12 mouse cellular contexts compared by ENCODE assay signal in genomic region chr14:56205021-56205420, GRCm38 (mm10). TPM values are rescaled to one million over a fixed set of nuclear protein-coding genes. Genes with fewer than 3 reads are reported as not detected.
DNase-seq lines count a peak whose midpoint lies in the region; ATAC-seq and TF ChIP-seq lines count a peak whose summit lies in the region.
"Not testable (repeated sequence)": the region's sequence is repeated elsewhere in the genome, so short reads cannot be mapped to it uniquely, and the experiment has no call there.
"Had no signal": no experiment of that assay in that cellular context is flagged by ENCODE, and none has a peak within 500 bp of the region (broad histone marks: within the 10 kb centered on the region; RNA-seq: fewer than 3 reads in every experiment).

No protein-coding gene starts in this region.

- DNase-seq in gastrocnemius, adult 2 months = peak; percentile 20
- peak; percentile 16 for DNase-seq in kidney, adult 2 months
- not testable (repeated sequence) for DNase-seq in liver, embryonic 14.5 days (ENCODE audit: low read depth in 3 of 3, low spot score in 3 of 3)
- DNase-seq in natural killer cell, adult 2 months (ENCODE audit: low spot score in 2 of 2) = peak; percentile 35 to 37
- DNase-seq in thymus, postnatal 14 days = peak; percentile 60

- intact Hi-C loops in gastrocnemius, adult 2 months (cut with DNase I) = loop anchor here (10.0 kb wide), 1 partner anchor 100 kb away; no protein-coding TSS in a partner anchor

- not testable (repeated sequence) for H3ac ChIP-seq in C2C12 (ENCODE audit: control insufficient read depth, insufficient read length, low read depth)

- 30% methylated on average over 5 of the region's 5 CpGs for WGBS in kidney, adult 2 months
- WGBS in liver, embryonic 14.5 days (ENCODE audit: insufficient replicate concordance) = 19% methylated on average over 5 of the region's 5 CpGs

- not testable (repeated sequence) for H3K4me3 ChIP-seq in C2C12 (ENCODE audit: insufficient read depth, poor library complexity, severe bottlenecking); cortical plate, adult 2 months (ENCODE audit: insufficient read depth, low read length); gastrocnemius, adult 2 months; kidney, adult 2 months (ENCODE audit: insufficient read depth, low read depth, low read length); liver, embryonic 14.5 days (ENCODE audit: insufficient read depth in 1 of 2, low read depth in 2 of 2, low read length in 2 of 2)

- TF ChIP-seq EP300 in liver, embryonic 14.5 days (IDR thresholded peaks at IDR 0.05; ENCODE audit: low read depth) = not testable (repeated sequence)

- H3K4me2 ChIP-seq in liver, embryonic 14.5 days (ENCODE audit: low read depth) = not testable (repeated sequence)

- H3K27ac ChIP-seq in cortical plate, adult 2 months (ENCODE audit: insufficient read depth, low read length); gastrocnemius, adult 2 months; kidney, adult 2 months (ENCODE audit: insufficient read depth, low read depth, low read length); liver, embryonic 14.5 days: not testable (repeated sequence)

- not testable (repeated sequence) for H3K9me3 ChIP-seq in liver, embryonic 14.5 days (ENCODE audit: control insufficient read depth, low read length)

- H3K79me3 ChIP-seq in C2C12 (ENCODE audit: low read depth) = not testable (repeated sequence)

- ATAC-seq in activated CD4-positive, CD25-positive, alpha-beta regulatory T cell, adult 4 months = peak; percentile 76
- ATAC-seq in liver, embryonic 14.5 days (ENCODE audit: insufficient read depth) = not testable (repeated sequence)

- H3K4me1 ChIP-seq in cortical plate, adult 2 months (ENCODE audit: control insufficient read depth, insufficient read depth, low read length); kidney, adult 2 months (ENCODE audit: control insufficient read depth, insufficient read depth, low read length); liver, embryonic 14.5 days (replicated peaks; ENCODE audit: control insufficient read depth in 2 of 2, insufficient read depth in 2 of 2, low read length in 1 of 2): not testable (repeated sequence)

- not testable (repeated sequence) for TF ChIP-seq POLR2A in cortical plate, adult 2 months (IDR thresholded peaks at IDR 0.05; ENCODE audit: extremely low read depth, insufficient read depth, low read length); kidney, adult 2 months (IDR thresholded peaks at IDR 0.05; ENCODE audit: low read depth, low read length)

- not testable (repeated sequence) for H3K36me3 ChIP-seq in C2C12 (ENCODE audit: control insufficient read depth, insufficient read depth); kidney, adult 2 months (ENCODE audit: control insufficient read depth, insufficient read depth, low read length); liver, embryonic 14.5 days (replicated peaks; ENCODE audit: control insufficient read depth, insufficient read depth, low read depth)

- H3K9ac ChIP-seq in liver, embryonic 14.5 days (replicated peaks) = not testable (repeated sequence)

- not testable (repeated sequence) for H3K79me2 ChIP-seq in C2C12 (ENCODE audit: control insufficient read depth, insufficient read depth)

- not testable (repeated sequence) for H3K27me3 ChIP-seq in C2C12 (ENCODE audit: control insufficient read depth, insufficient read depth, insufficient read length); kidney, adult 2 months (replicated peaks; ENCODE audit: control insufficient read depth, insufficient read depth, low read length); liver, embryonic 14.5 days (ENCODE audit: control insufficient read depth, insufficient read depth, low read length)

- peak; percentile 10 for TF ChIP-seq CTCF in C2C12 (IDR thresholded peaks at IDR 0.05; ENCODE audit: control insufficient read depth, insufficient read depth, insufficient read length)
- peak; percentile 31 for TF ChIP-seq CTCF in cortical plate, adult 2 months (IDR thresholded peaks at IDR 0.05; ENCODE audit: extremely low read depth, insufficient read depth, low read length)
- TF ChIP-seq CTCF in gastrocnemius, adult 2 months (IDR thresholded peaks at IDR 0.05) = peak; percentile 34
- peak; percentile 51 for TF ChIP-seq CTCF in kidney, adult 2 months (conservative IDR thresholded peaks at IDR 0.05; ENCODE audit: insufficient read depth, insufficient read length, low read depth, low read length)
- peak; percentile 63 for TF ChIP-seq CTCF in liver, embryonic 14.5 days (IDR thresholded peaks at IDR 0.05; ENCODE audit: low read depth)

RNA-seq across cellular contexts. Expression of gene Gzmf, which starts 6.2 kb away (rescaled TPM):
- not detected for polyA plus RNA-seq in C2C12 (2012; fragmentation: generic; extraction: Trizol)
- polyA plus RNA-seq in activated CD4-positive, CD25-positive, alpha-beta regulatory T cell, adult 4 months (2017; shearing (Covaris generic)) = under 1 TPM in 1 of 2 experiments, not detected in 1; 0.96 TPM
- not detected in 2 replicates for polyA plus RNA-seq in cortical plate, adult 2 months (2012; rRNA removed)
- total RNA-seq in gastrocnemius, adult 2 months (2021) = not detected
- polyA plus RNA-seq in kidney, adult 2 months (2012; rRNA removed) = not detected in 2 replicates
- polyA plus RNA-seq in liver, embryonic 14.5 days (2012; rRNA removed) = 0.05 TPM in 1 of 2 replicates, not detected in the other
- polyA plus RNA-seq in liver, embryonic 14.5 days (2014; fragmentation: Nextera tagmentation; extraction: Ambion mirVana) = not detected in 2 replicates
- total RNA-seq: gastrocnemius, adult 18-20 months; heart, postnatal 25 days had no signal
- polyA plus RNA-seq: liver, embryonic 15.5 days; neural tube, embryonic 12.5 days had no signal

RNA-seq across cellular contexts. Expression of gene Gzmc, which starts 29.4 kb away (rescaled TPM):
- polyA plus RNA-seq in C2C12 (2012; fragmentation: generic; extraction: Trizol) = not detected
- 10 to 100 TPM in 1 of 2 experiments, 1 to 10 TPM in 1; 6.0 to 10.5 TPM for polyA plus RNA-seq in activated CD4-positive, CD25-positive, alpha-beta regulatory T cell, adult 4 months (2017; shearing (Covaris generic))
- not detected in 2 replicates for polyA plus RNA-seq in cortical plate, adult 2 months (2012; rRNA removed)
- total RNA-seq in gastrocnemius, adult 2 months (2021) = not detected
- not detected in 2 replicates for polyA plus RNA-seq in kidney, adult 2 months (2012; rRNA removed)
- not detected in 2 replicates for polyA plus RNA-seq in liver, embryonic 14.5 days (2012; rRNA removed)
- polyA plus RNA-seq in liver, embryonic 14.5 days (2014; fragmentation: Nextera tagmentation; extraction: Ambion mirVana) = not detected in 2 replicates
- total RNA-seq: gastrocnemius, adult 18-20 months; heart, postnatal 25 days had no signal
- polyA plus RNA-seq: neural tube, embryonic 12.5 days had no signal

RNA-seq across cellular contexts. Expression of gene Gzmn, which starts 30.6 kb away (rescaled TPM):
- not detected for polyA plus RNA-seq in C2C12 (2012; fragmentation: generic; extraction: Trizol)
- not detected for polyA plus RNA-seq in activated CD4-positive, CD25-positive, alpha-beta regulatory T cell, adult 4 months (2017; shearing (Covaris generic))
- polyA plus RNA-seq in cortical plate, adult 2 months (2012; rRNA removed) = not detected in 2 replicates
- not detected for total RNA-seq in gastrocnemius, adult 2 months (2021)
- not detected in 2 replicates for polyA plus RNA-seq in kidney, adult 2 months (2012; rRNA removed)
- polyA plus RNA-seq in liver, embryonic 14.5 days (2012; rRNA removed) = not detected in 2 replicates
- polyA plus RNA-seq in liver, embryonic 14.5 days (2014; fragmentation: Nextera tagmentation; extraction: Ambion mirVana) = not detected in 2 replicates
- total RNA-seq: gastrocnemius, adult 18-20 months; heart, postnatal 25 days had no signal
- polyA plus RNA-seq: liver, embryonic 15.5 days; neural tube, embryonic 12.5 days had no signal

RNA-seq across cellular contexts. Expression of gene Gzmg, which starts 45.6 kb away (rescaled TPM):
- not detected for polyA plus RNA-seq in C2C12 (2012; fragmentation: generic; extraction: Trizol)
- not detected for polyA plus RNA-seq in activated CD4-positive, CD25-positive, alpha-beta regulatory T cell, adult 4 months (2017; shearing (Covaris generic))
- polyA plus RNA-seq in cortical plate, adult 2 months (2012; rRNA removed) = not detected in 2 replicates
- not detected for total RNA-seq in gastrocnemius, adult 2 months (2021)
- polyA plus RNA-seq in kidney, adult 2 months (2012; rRNA removed) = not detected in 2 replicates
- polyA plus RNA-seq in liver, embryonic 14.5 days (2012; rRNA removed) = not detected in 2 replicates
- not detected in 2 replicates for polyA plus RNA-seq in liver, embryonic 14.5 days (2014; fragmentation: Nextera tagmentation; extraction: Ambion mirVana)
- total RNA-seq: gastrocnemius, adult 18-20 months; heart, postnatal 25 days had no signal
- polyA plus RNA-seq: liver, embryonic 15.5 days; neural tube, embryonic 12.5 days had no signal

RNA-seq across cellular contexts. Expression of gene Gzmb, which starts 57.0 kb away (rescaled TPM):
- polyA plus RNA-seq in C2C12 (2012; fragmentation: generic; extraction: Trizol) = not detected
- polyA plus RNA-seq in activated CD4-positive, CD25-positive, alpha-beta regulatory T cell, adult 4 months (2017; shearing (Covaris generic)) = 100 to 1,000 TPM; 142 to 148 TPM
- polyA plus RNA-seq in cortical plate, adult 2 months (2012; rRNA removed) = 0.13 TPM in 1 of 2 replicates, not detected in the other
- not detected for total RNA-seq in gastrocnemius, adult 2 months (2021)
- polyA plus RNA-seq in kidney, adult 2 months (2012; rRNA removed) = 0.30 and 0.41 TPM in 2 replicates
- polyA plus RNA-seq in liver, embryonic 14.5 days (2012; rRNA removed) = 0.06 and 0.17 TPM in 2 replicates
- polyA plus RNA-seq in liver, embryonic 14.5 days (2014; fragmentation: Nextera tagmentation; extraction: Ambion mirVana) = 0.18 TPM in 1 of 2 replicates, not detected in the other
- total RNA-seq: gastrocnemius, adult 18-20 months; heart, postnatal 25 days had no signal
- polyA plus RNA-seq: neural tube, embryonic 12.5 days had no signal

Comparison
In these comparisons a context has a peak if more than half of its experiments do, and no peak if none do; other contexts are left out.
1. CTCF ChIP-seq: peak in every context shown above with its lines; median percentile 63 in liver, embryonic 14.5 days; 51 in kidney, adult 2 months; 34 in gastrocnemius, adult 2 months; 31 in cortical plate, adult 2 months; 10 in C2C12.